Mouse (Mus musculus) kidney, adult 2 months (tissue): ENCODE data around the gene Atraid. TPM values are rescaled to one million over a fixed set of nuclear protein-coding genes. Genes with fewer than 3 reads are reported as not detected.

Experiments used
- DNase-seq: peaks from one replicate; pipeline ENCODE4 v3.0.0; 2021
- H3K27ac ChIP-seq: fragments of 200-500 bp; 2 replicates; pipeline ENCODE4 v1.5.1; 2012; ENCODE audit warnings: low read depth, low read length, control low read depth, inconsistent platforms; ENCODE audit not compliant: insufficient read depth
- H3K27me3 ChIP-seq: fragments of 200-500 bp; replicated peaks from 2 replicates; pipeline ENCODE4 v1.6.1; 2012; ENCODE audit warnings: mild to moderate bottlenecking, moderate library complexity, low read length, inconsistent platforms; ENCODE audit not compliant: control insufficient read depth, insufficient read depth
- H3K36me3 ChIP-seq: fragments of 200-500 bp; 2 replicates; pipeline ENCODE4 v1.6.1; 2012; ENCODE audit warnings: mild to moderate bottlenecking, moderate library complexity, low read length, inconsistent platforms; ENCODE audit not compliant: control insufficient read depth, insufficient read depth
- H3K4me1 ChIP-seq: fragments of 200-500 bp; 2 replicates; pipeline ENCODE4 v1.6.1; 2011; ENCODE audit warnings: low read length; ENCODE audit not compliant: control insufficient read depth, insufficient read depth
- H3K4me3 ChIP-seq: fragments of 200-500 bp; 2 replicates; pipeline ENCODE4 v1.5.1; 2011; ENCODE audit warnings: mild to moderate bottlenecking, low read depth, low read length, control low read depth; ENCODE audit not compliant: insufficient read depth
- CTCF ChIP-seq: fragments of 200-500 bp; conservative IDR thresholded peaks from 2 replicates; pipeline ENCODE4 v1.5.1; 2011; ENCODE audit warnings: low read depth, mild to moderate bottlenecking, control low read depth, low read length, moderate library complexity, mixed read lengths; ENCODE audit not compliant: insufficient read depth, insufficient read length
- POLR2A ChIP-seq: fragments of 200-500 bp; IDR thresholded peaks from one replicate; pipeline ENCODE4 v1.6.1; 2011; ENCODE audit warnings: low read depth, low read length, control low read depth
- WGBS: fragments of 180-500 bp; shearing (Covaris S2); methylation state at CpG from one replicate; pipeline ENCODE4 v1.1.7; 2018; 5-methylcytosine and 5-hydroxymethylcytosine counted together
- polyA plus RNA-seq: library from polyadenylated mRNA; depleted of rRNA; stranded (reverse); fragments of >200 nt; gene quantifications from 2 replicates; pipeline ENCODE4 v1.2.3, GENCODE M21; 2012; rRNA removed

The Atraid gene
- polyA plus RNA-seq, result 295 and 320 TPM in 2 replicates

- WGBS, result under 1% methylated on average over 73 of the region's 73 CpGs
- DNase-seq, result peak; percentile 99
- Histone ChIP-seq H3K27me3 (no peaks in the 10 kb centered on the region), H3K36me3 (no peaks in the 10 kb centered on the region), H3K4me1 (no peaks in the 10 kb centered on the region; the same call in 1 of the 2 replicates), H3K27ac (peak within 1 kb of the TSS; percentile 100), H3K4me3 (peak within 1 kb of the TSS; percentile 93)
- TF ChIP-seq CTCF, result no peak
- peak; percentile 91 for TF ChIP-seq POLR2A
Measured at GRCm38 (mm10) chr5:31047848-31048762, at the start of gene Atraid. Gene Atraid, plus strand, starts transcription at chr5:31048312.

GRCm38 (mm10) chr5:30999324-30999723, 48.8 kb upstream of the Atraid start:
- Histone ChIP-seq H3K27me3 (no peaks in the 10 kb centered on the region), H3K4me1 (peaks cover 2% of the 10 kb centered on the region; the same call in 1 of the 2 replicates), H3K36me3 (no peaks in the 10 kb centered on the region), H3K27ac (no peak overlapping the region), H3K4me3 (no peak overlapping the region)
- 84% methylated on average over 5 of the region's 5 CpGs for WGBS
- no peak for TF ChIP-seq POLR2A
- no peak for TF ChIP-seq CTCF
- no peak for DNase-seq

GRCm38 (mm10) chr5:31000122-31000521, 48.0 kb upstream of the Atraid start:
- TF ChIP-seq CTCF (no peak), POLR2A (no peak)
- WGBS, result 61% methylated on average over 7 of the region's 7 CpGs
- H3K27me3 ChIP-seq, result no peaks in the 10 kb centered on the region
- H3K36me3 ChIP-seq, result no peaks in the 10 kb centered on the region
- no peak for DNase-seq
- H3K27ac ChIP-seq, result no peak overlapping the region
- peaks cover under 1% of the 10 kb centered on the region; the same call in 1 of the 2 replicates for H3K4me1 ChIP-seq
- no peak overlapping the region for H3K4me3 ChIP-seq

GRCm38 (mm10) chr5:31000993-31001392, 47.1 kb upstream of the Atraid start:
- 87% methylated on average over 2 of the region's 2 CpGs for WGBS
- no peak for DNase-seq
- Histone ChIP-seq H3K36me3 (no peaks in the 10 kb centered on the region), H3K27me3 (no peaks in the 10 kb centered on the region), H3K27ac (no peak overlapping the region), H3K4me1 (no peaks in the 10 kb centered on the region; the same call in 1 of the 2 replicates), H3K4me3 (no peak overlapping the region)
- no peak for TF ChIP-seq POLR2A
- no peak for TF ChIP-seq CTCF

GRCm38 (mm10) chr5:31001560-31001959, 46.6 kb upstream of the Atraid start:
- Histone ChIP-seq H3K4me1 (no peaks in the 10 kb centered on the region; the same call in 1 of the 2 replicates), H3K36me3 (no peaks in the 10 kb centered on the region), H3K27ac (no peak overlapping the region), H3K27me3 (no peaks in the 10 kb centered on the region), H3K4me3 (no peak overlapping the region)
- TF ChIP-seq POLR2A (no peak), CTCF (0 out of 2 replicates have a peak, but pooled peaks have one; percentile 9)
- no peak for DNase-seq
- 87% methylated on average over 4 of the region's 4 CpGs for WGBS

GRCm38 (mm10) chr5:31004184-31004583, 43.9 kb upstream of the Atraid start:
- peak; percentile 88 for DNase-seq
- WGBS, result 3% methylated on average over 5 of the region's 5 CpGs
- Histone ChIP-seq H3K4me1 (no peaks in the 10 kb centered on the region), H3K36me3 (no peaks in the 10 kb centered on the region), H3K27ac (no peak overlapping the region), H3K4me3 (no peak overlapping the region), H3K27me3 (no peaks in the 10 kb centered on the region)
- TF ChIP-seq POLR2A, result no peak
- TF ChIP-seq CTCF, result peak; percentile 81

- TF ChIP-seq POLR2A (no peak), CTCF (no peak)
- no peaks in the 10 kb centered on the region for H3K36me3 ChIP-seq
- H3K4me1 ChIP-seq, result no peaks in the 10 kb centered on the region
- DNase-seq, result no peak
- no peak overlapping the region for H3K4me3 ChIP-seq
- no peaks in the 10 kb centered on the region for H3K27me3 ChIP-seq
- H3K27ac ChIP-seq, result no peak overlapping the region
- 65% methylated on average over 3 of the region's 3 CpGs for WGBS
Measured at GRCm38 (mm10) chr5:31012737-31013136, 35.4 kb upstream of the Atraid start.
